In the genomic region with DNA sequence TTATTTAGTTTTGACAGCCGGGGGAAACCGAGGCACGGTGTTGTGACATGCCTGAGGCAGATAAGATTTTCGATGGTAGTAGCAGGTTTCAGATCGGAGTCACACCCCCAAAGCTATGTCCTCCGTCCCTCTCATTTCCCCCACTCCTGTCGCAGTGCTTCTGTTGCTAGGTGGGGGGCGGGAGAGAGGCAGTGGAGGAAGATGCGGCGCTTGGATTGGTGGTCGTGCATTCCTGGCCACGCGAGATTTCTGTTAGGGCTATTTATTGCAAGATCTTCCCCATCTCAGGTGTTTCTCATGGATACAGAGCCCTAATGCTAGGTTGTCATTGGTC, we compare ENCODE assay signal across 8 mouse cellular contexts. TPM values are rescaled to one million over a fixed set of nuclear protein-coding genes. Genes with fewer than 3 reads are reported as not detected.
DNase-seq lines count a peak whose midpoint lies in the region; ATAC-seq and TF ChIP-seq lines count a peak whose summit lies in the region.

No protein-coding gene starts in this region.

- H3K27ac ChIP-seq in kidney, embryonic 15.5 days = peak overlapping the region; percentile 96
- H3K27ac ChIP-seq in forebrain, embryonic 11.5 days (ENCODE audit: low read depth, low read length) = peak overlapping the region; percentile 69; the same call in 1 of the 2 replicates
- peak overlapping the region; percentile 89 for H3K27ac ChIP-seq in liver, postnatal 0 days (ENCODE audit: low read depth)

- peak overlapping the region; percentile 97 for H3K4me3 ChIP-seq in kidney, embryonic 15.5 days (replicated peaks)
- peak overlapping the region; percentile 98 for H3K4me3 ChIP-seq in forebrain, embryonic 11.5 days (ENCODE audit: low read depth, low read length)
- peak overlapping the region; percentile 93 for H3K4me3 ChIP-seq in liver, postnatal 0 days (ENCODE audit: low read depth, low read length)

- no peak for TF ChIP-seq EP300 in liver, postnatal 0 days (IDR thresholded peaks at IDR 0.05; ENCODE audit: low read depth)

- H3K36me3 ChIP-seq in kidney, embryonic 15.5 days = 0 out of 2 replicates have a peak, but pooled peaks cover 11% of the 10 kb centered on the region
- no peaks in the 10 kb centered on the region for H3K36me3 ChIP-seq in forebrain, embryonic 11.5 days (ENCODE audit: control insufficient read depth, insufficient read depth, low read length)
- H3K36me3 ChIP-seq in liver, postnatal 0 days (replicated peaks; ENCODE audit: insufficient read depth, low read length) = no peaks in the 10 kb centered on the region

- peak; percentile 26 for TF ChIP-seq CTCF in liver, postnatal 0 days (IDR thresholded peaks at IDR 0.05; ENCODE audit: low read depth)

- peak overlapping the region; percentile 88 for H3K4me2 ChIP-seq in kidney, embryonic 15.5 days
- H3K4me2 ChIP-seq in forebrain, embryonic 11.5 days (ENCODE audit: low read depth, low read length, severe bottlenecking) = peak overlapping the region; percentile 80
- H3K4me2 ChIP-seq in liver, postnatal 0 days (ENCODE audit: low read depth, low read length) = peak overlapping the region; percentile 86

- WGBS in kidney, embryonic 15.5 days = under 1% methylated on average over 13 of the region's 13 CpGs
- under 1% methylated on average over 13 of the region's 13 CpGs for WGBS in forebrain, embryonic 11.5 days
- WGBS in liver, postnatal 0 days (ENCODE audit: insufficient replicate concordance) = under 1% methylated on average over 13 of the region's 13 CpGs

- no peaks in the 10 kb centered on the region for H3K27me3 ChIP-seq in kidney, embryonic 15.5 days
- H3K27me3 ChIP-seq in forebrain, embryonic 11.5 days (ENCODE audit: control insufficient read depth, insufficient read depth, low read length) = no peaks in the 10 kb centered on the region
- H3K27me3 ChIP-seq in liver, postnatal 0 days (ENCODE audit: insufficient read depth, low read length) = no peaks in the 10 kb centered on the region

- no peak for DNase-seq in kidney, adult 18-20 months
- peak; percentile 93 for DNase-seq in brain, adult 2 months (ENCODE audit: low read depth, low spot score)
- peak; percentile 76 for DNase-seq in forebrain, embryonic 11.5 days (ENCODE audit: low spot score)
- DNase-seq in kidney, postnatal 4 days = peak; percentile 64 to 81
- DNase-seq in liver, postnatal 0 days = peak; percentile 56
- DNase-seq in right cerebral cortex, adult 2 months (ENCODE audit: low spot score in 2 of 2) = peak; percentile 69 to 73
- no peak for DNase-seq in spleen, postnatal 14 days (ENCODE audit: low spot score in 2 of 2)

- H3K9me3 ChIP-seq in kidney, embryonic 15.5 days (replicated peaks) = no peaks in the 10 kb centered on the region
- H3K9me3 ChIP-seq in forebrain, embryonic 11.5 days (ENCODE audit: control insufficient read depth, low read length) = no peaks in the 10 kb centered on the region
- no peaks in the 10 kb centered on the region for H3K9me3 ChIP-seq in liver, postnatal 0 days (ENCODE audit: low read length)

- H3K4me1 ChIP-seq in kidney, embryonic 15.5 days = peaks cover 35% of the 10 kb centered on the region
- peaks cover 4% of the 10 kb centered on the region; the same call in 1 of the 2 replicates for H3K4me1 ChIP-seq in forebrain, embryonic 11.5 days (replicated peaks; ENCODE audit: control insufficient read depth, insufficient read depth, low read length)
- H3K4me1 ChIP-seq in liver, postnatal 0 days (ENCODE audit: insufficient read depth) = peaks cover 18% of the 10 kb centered on the region; the same call in 1 of the 2 replicates

- peak overlapping the region; percentile 92 for H3K9ac ChIP-seq in kidney, embryonic 15.5 days
- H3K9ac ChIP-seq in forebrain, embryonic 11.5 days (ENCODE audit: low read length) = peak overlapping the region; percentile 79
- peak overlapping the region; percentile 93 for H3K9ac ChIP-seq in liver, postnatal 0 days (replicated peaks)

- no peak for ATAC-seq in kidney, embryonic 15.5 days (replicated peaks; ENCODE audit: low FRiP score)
- peak; percentile 11 for ATAC-seq in forebrain, embryonic 11.5 days (replicated peaks; ENCODE audit: low FRiP score)
- ATAC-seq in liver, postnatal 0 days = peak; percentile 6; the same call in 1 of the 2 replicates

RNA-seq across cellular contexts. Expression of gene Dcaf7, which starts 0.7 kb away (rescaled TPM):
- polyA plus RNA-seq in kidney, embryonic 15.5 days (2015; fragmentation: Nextera tagmentation; extraction: Ambion mirVana) = 62.9 and 67.4 TPM in 2 replicates
- 104 TPM in 2 replicates for polyA plus RNA-seq in forebrain, embryonic 11.5 days (2014; fragmentation: Nextera tagmentation; extraction: Ambion mirVana)
- polyA plus RNA-seq in liver, postnatal 0 days (2015; fragmentation: Nextera tagmentation; extraction: Ambion mirVana) = 18.6 and 20.6 TPM in 2 replicates

RNA-seq across cellular contexts. Expression of gene Taco1, which starts 28.5 kb away (rescaled TPM):
- 11.4 and 12.1 TPM in 2 replicates for polyA plus RNA-seq in kidney, embryonic 15.5 days (2015; fragmentation: Nextera tagmentation; extraction: Ambion mirVana)
- polyA plus RNA-seq in forebrain, embryonic 11.5 days (2014; fragmentation: Nextera tagmentation; extraction: Ambion mirVana) = 8.8 and 9.9 TPM in 2 replicates
- polyA plus RNA-seq in liver, postnatal 0 days (2015; fragmentation: Nextera tagmentation; extraction: Ambion mirVana) = 5.5 and 5.6 TPM in 2 replicates

RNA-seq across cellular contexts. Expression of gene Kcnh6, which starts 29.5 kb away (rescaled TPM):
- 0.26 and 0.39 TPM in 2 replicates for polyA plus RNA-seq in kidney, embryonic 15.5 days (2015; fragmentation: Nextera tagmentation; extraction: Ambion mirVana)
- polyA plus RNA-seq in forebrain, embryonic 11.5 days (2014; fragmentation: Nextera tagmentation; extraction: Ambion mirVana) = 0.39 and 0.41 TPM in 2 replicates
- 0.02 TPM in 1 of 2 replicates, not detected in the other for polyA plus RNA-seq in liver, postnatal 0 days (2015; fragmentation: Nextera tagmentation; extraction: Ambion mirVana)

RNA-seq across cellular contexts. Expression of gene Ace3, which starts 42.9 kb away (rescaled TPM):
- polyA plus RNA-seq in kidney, embryonic 15.5 days (2015; fragmentation: Nextera tagmentation; extraction: Ambion mirVana) = not detected in 2 replicates
- polyA plus RNA-seq in forebrain, embryonic 11.5 days (2014; fragmentation: Nextera tagmentation; extraction: Ambion mirVana) = not detected in 2 replicates
- polyA plus RNA-seq in liver, postnatal 0 days (2015; fragmentation: Nextera tagmentation; extraction: Ambion mirVana) = not detected in 2 replicates

RNA-seq across cellular contexts. Expression of gene Map3k3, which starts 47.0 kb away (rescaled TPM):
- polyA plus RNA-seq in kidney, embryonic 15.5 days (2015; fragmentation: Nextera tagmentation; extraction: Ambion mirVana) = 22.1 and 24.3 TPM in 2 replicates
- 20.6 and 23.5 TPM in 2 replicates for polyA plus RNA-seq in forebrain, embryonic 11.5 days (2014; fragmentation: Nextera tagmentation; extraction: Ambion mirVana)
- polyA plus RNA-seq in liver, postnatal 0 days (2015; fragmentation: Nextera tagmentation; extraction: Ambion mirVana) = 4.6 and 4.7 TPM in 2 replicates

Comparison
In these comparisons a context has a peak if more than half of its experiments do, and no peak if none do; other contexts are left out.
1. DNase-seq: peak in brain, adult 2 months (single experiment), forebrain, embryonic 11.5 days (single experiment), kidney, postnatal 4 days (2 of 2), liver, postnatal 0 days (single experiment) and right cerebral cortex, adult 2 months (2 of 2); none in kidney, adult 18-20 months (single experiment) and spleen, postnatal 14 days (0 of 2).
2. Peak in every context shown above with its lines, with median percentiles within 50 percentile points of each other: H3K27ac ChIP-seq, H3K4me2 ChIP-seq, H3K4me3 ChIP-seq and H3K9ac ChIP-seq.